Mouse (Mus musculus) heart, adult 2 months (tissue): Measurements from ENCODE around the gene Nhsl1. TPM values are rescaled to one million over a fixed set of nuclear protein-coding genes. Genes with fewer than 3 reads are reported as not detected.

Experiments
- DNase-seq, 2 experiments: peaks; one replicate each; pipeline ENCODE4 v3.0.0; 2021
- H3K27ac ChIP-seq: fragments of 200-600 bp; 2 replicates; pipeline ENCODE4 v1.8.1; 2022
- H3K27me3 ChIP-seq: fragments of 200-500 bp; 2 replicates; pipeline ENCODE4 v1.6.1; 2012; ENCODE audit warnings: mild to moderate bottlenecking, low read length, inconsistent platforms, mixed read lengths; ENCODE audit not compliant: control insufficient read depth, insufficient read depth
- H3K36me3 ChIP-seq: fragments of 200-500 bp; 2 replicates; pipeline ENCODE4 v1.6.1; 2012; ENCODE audit warnings: low read length, inconsistent platforms; ENCODE audit not compliant: control insufficient read depth, insufficient read depth
- H3K4me1 ChIP-seq: fragments of 200-500 bp; 2 replicates; pipeline ENCODE4 v1.6.1; 2011; ENCODE audit warnings: low read length; ENCODE audit not compliant: control insufficient read depth, insufficient read depth
- H3K4me3 ChIP-seq: fragments of 200-600 bp; 2 replicates; pipeline ENCODE4 v1.8.1; 2022
- H3K79me2 ChIP-seq: fragments of 200-500 bp; replicated peaks from 2 replicates; pipeline ENCODE4 v1.6.1; 2012; ENCODE audit warnings: mild to moderate bottlenecking, inconsistent platforms, low read length, moderate library complexity, mixed read lengths; ENCODE audit not compliant: control insufficient read depth, insufficient read depth
- H3K9ac ChIP-seq: fragments of 200-500 bp; 2 replicates; pipeline ENCODE4 v1.6.1; 2012; ENCODE audit warnings: low read depth, mild to moderate bottlenecking, control low read depth, inconsistent platforms, low read length, mixed read lengths
- CTCF ChIP-seq: fragments of 200-600 bp; IDR thresholded peaks from 2 replicates; pipeline ENCODE4 v1.8.1; 2022; ENCODE audit warnings: antibody characterized with exemption, mild to moderate bottlenecking, moderate library complexity
- EP300 ChIP-seq: fragments of 200-500 bp; IDR thresholded peaks from 2 replicates; pipeline ENCODE4 v1.6.1; 2011; ENCODE audit warnings: low read depth, low read length, control low read depth; ENCODE audit not compliant: insufficient read depth
- POLR2A ChIP-seq: fragments of 200-500 bp; IDR thresholded peaks from 2 replicates; pipeline ENCODE4 v1.6.1; 2011; ENCODE audit warnings: mild to moderate bottlenecking, low read depth, low read length, control low read depth; ENCODE audit not compliant: insufficient read depth
- WGBS: fragments of 180-500 bp; shearing (Covaris S2); methylation state at CpG from one replicate; pipeline ENCODE4 v1.1.7; 2018; 5-methylcytosine and 5-hydroxymethylcytosine counted together
- intact Hi-C: fragments of 180-260 bp; cut with DNase I; formaldehyde crosslinking; loops from one replicate; pipeline ENCODE4 v1.15.1; 2025
- polyA plus RNA-seq: library from polyadenylated mRNA; depleted of rRNA; stranded (reverse); fragments of >200 nt; gene quantifications from 2 replicates; pipeline ENCODE4 v1.2.3, GENCODE M21; 2012
- total RNA-seq, 2 experiments: library from RNA; stranded (reverse); gene quantifications; 2 replicates each; pipeline ENCODE4 v1.2.3; 2021

Gene Nhsl1
- total and polyA plus RNA-seq, 3 experiments, result 6.8 to 17.4 (median 15.8) TPM

- Histone ChIP-seq H3K9ac (no peak overlapping the region), H3K4me3 (no peak overlapping the region), H3K27ac (no peak overlapping the region), H3K79me2 (peaks cover 2% of the 10 kb centered on the region; the same call in 1 of the 2 replicates), H3K27me3 (no peaks in the 10 kb centered on the region), H3K36me3 (peaks cover 4% of the 10 kb centered on the region), H3K4me1 (no peaks in the 10 kb centered on the region; the same call in none of the 2 replicates)
- intact Hi-C loops, result no loop called here
- 58% methylated on average over 6 of the region's 6 CpGs for WGBS
- no peak for DNase-seq
- no peak for TF ChIP-seq EP300
- no peak for TF ChIP-seq CTCF
Observed at GRCm38 (mm10) chr10:18506501-18506946, 187.7 kb downstream of the Nhsl1 start.

GRCm38 (mm10) chr10:18507869-18508473 lies 189.2 kb downstream of the Nhsl1 start:
- no peaks in the 10 kb centered on the region for H3K27me3 ChIP-seq
- no peak overlapping the region; the same call in 1 of the 2 replicates for H3K27ac ChIP-seq
- no peaks in the 10 kb centered on the region; the same call in none of the 2 replicates for H3K4me1 ChIP-seq
- no peak for DNase-seq
- no peak overlapping the region for H3K9ac ChIP-seq
- peaks cover 4% of the 10 kb centered on the region for H3K36me3 ChIP-seq
- intact Hi-C loops, result no loop called here
- WGBS, result 96% methylated on average over 2 of the region's 2 CpGs
- H3K79me2 ChIP-seq, result no peaks in the 10 kb centered on the region
- TF ChIP-seq CTCF, result no peak
- TF ChIP-seq POLR2A, result no peak
- TF ChIP-seq EP300, result no peak
- H3K4me3 ChIP-seq, result no peak overlapping the region

GRCm38 (mm10) chr10:18508586-18508985 lies 189.8 kb downstream of the Nhsl1 start:
- intact Hi-C loops, result no loop called here
- H3K36me3 ChIP-seq, result peaks cover 4% of the 10 kb centered on the region
- H3K4me1 ChIP-seq, result no peaks in the 10 kb centered on the region; the same call in none of the 2 replicates
- H3K27me3 ChIP-seq, result no peaks in the 10 kb centered on the region
- 0 out of 2 replicates have a peak, but pooled peaks cover 2% of the 10 kb centered on the region for H3K79me2 ChIP-seq
- 75% methylated on average over 1 of the region's 1 CpGs for WGBS
- TF ChIP-seq POLR2A (no peak), EP300 (no peak), CTCF (no peak)
- H3K4me3 ChIP-seq, result no peak overlapping the region
- no peak overlapping the region for H3K9ac ChIP-seq
- H3K27ac ChIP-seq, result no peak overlapping the region; the same call in 1 of the 2 replicates
- DNase-seq, result peak; percentile 40 to 56

GRCm38 (mm10) chr10:18510663-18511062 lies 191.9 kb downstream of the Nhsl1 start:
- TF ChIP-seq POLR2A, result no peak
- TF ChIP-seq CTCF, result no peak
- TF ChIP-seq EP300, result no peak
- 55% methylated on average over 3 of the region's 3 CpGs for WGBS
- Histone ChIP-seq H3K27ac (no peak overlapping the region), H3K27me3 (no peaks in the 10 kb centered on the region), H3K79me2 (peaks cover 4% of the 10 kb centered on the region; the same call in 1 of the 2 replicates), H3K4me1 (no peaks in the 10 kb centered on the region; the same call in none of the 2 replicates), H3K36me3 (peaks cover 4% of the 10 kb centered on the region), H3K9ac (no peak overlapping the region), H3K4me3 (no peak overlapping the region)
- no peak for DNase-seq
- intact Hi-C loops, result no loop called here

GRCm38 (mm10) chr10:18511496-18511895 lies 192.7 kb downstream of the Nhsl1 start:
- Histone ChIP-seq H3K36me3 (peaks cover 4% of the 10 kb centered on the region), H3K27ac (peak overlapping the region; percentile 79), H3K79me2 (peaks cover 4% of the 10 kb centered on the region; the same call in 1 of the 2 replicates), H3K9ac (no peak overlapping the region), H3K27me3 (no peaks in the 10 kb centered on the region), H3K4me1 (no peaks in the 10 kb centered on the region; the same call in none of the 2 replicates), H3K4me3 (no peak overlapping the region)
- TF ChIP-seq POLR2A (no peak), CTCF (no peak), EP300 (no peak)
- 72% methylated on average over 11 of the region's 11 CpGs for WGBS
- intact Hi-C loops, result no loop called here
- DNase-seq, result peak; percentile 44 to 73

GRCm38 (mm10) chr10:18522556-18522955 lies 203.8 kb downstream of the Nhsl1 start:
- H3K27ac ChIP-seq, result no peak overlapping the region
- no peaks in the 10 kb centered on the region for H3K4me1 ChIP-seq
- no peak overlapping the region for H3K9ac ChIP-seq
- H3K4me3 ChIP-seq, result no peak overlapping the region
- no peak for DNase-seq
- no peaks in the 10 kb centered on the region; the same call in none of the 2 replicates for H3K36me3 ChIP-seq
- TF ChIP-seq EP300, result no peak
- intact Hi-C loops, result no loop called here
- no peaks in the 10 kb centered on the region for H3K27me3 ChIP-seq
- H3K79me2 ChIP-seq, result no peaks in the 10 kb centered on the region
- 83% methylated on average over 2 of the region's 2 CpGs for WGBS
